Mouse (Mus musculus) ovary, postnatal 14 days (tissue): ENCODE results near the gene C9orf72.
"Not testable (repeated sequence)": the region's sequence is repeated elsewhere in the genome, so short reads cannot be mapped to it uniquely, and the experiment has no call there.

Source experiments
- DNase-seq: peaks from one replicate; pipeline ENCODE4 v3.0.0; 2022; ENCODE audit warnings: low spot score

C9orf72 gene

DNA sequence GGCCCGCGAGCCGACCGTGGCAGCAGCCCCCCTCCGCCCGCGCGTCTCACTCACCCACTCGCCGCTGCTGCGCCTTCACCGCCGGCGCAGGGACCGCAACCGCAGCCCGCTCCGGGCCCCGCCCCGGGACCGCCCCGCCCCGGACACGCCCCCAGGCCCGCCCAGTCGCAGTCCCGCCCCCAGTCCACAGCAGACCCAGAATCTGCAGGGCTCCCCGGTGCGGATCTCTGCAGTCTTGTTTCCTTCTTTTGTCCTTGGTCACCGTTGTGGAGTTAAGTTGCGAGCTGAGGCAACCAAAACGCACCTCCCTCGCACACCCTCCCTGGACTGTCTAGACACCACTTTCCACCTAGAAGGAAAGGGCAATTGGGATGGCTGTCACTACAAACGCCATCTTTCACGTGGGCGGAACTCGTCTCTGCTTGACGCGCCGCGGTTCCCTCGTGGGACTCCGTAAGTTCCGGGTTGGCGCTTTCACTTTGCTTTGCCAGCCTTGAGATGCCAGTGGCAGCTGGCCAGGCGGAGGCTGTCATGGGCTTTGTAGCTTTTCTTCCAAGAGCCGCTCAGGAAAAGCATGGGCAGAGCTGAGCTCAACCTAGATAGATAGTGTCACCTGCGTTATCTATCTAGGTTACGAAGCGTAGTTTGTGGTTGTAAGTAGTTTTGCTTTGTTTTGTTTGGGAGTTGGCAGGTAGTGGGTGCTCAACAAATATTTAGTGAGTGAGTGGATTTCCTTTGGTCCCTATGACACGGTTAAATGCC lies at the start of gene C9orf72:
C9orf72 (minus strand) TSS at position 442 of the 762 bp plus-strand sequence.
- DNase-seq, result peak; percentile 92

DNA sequence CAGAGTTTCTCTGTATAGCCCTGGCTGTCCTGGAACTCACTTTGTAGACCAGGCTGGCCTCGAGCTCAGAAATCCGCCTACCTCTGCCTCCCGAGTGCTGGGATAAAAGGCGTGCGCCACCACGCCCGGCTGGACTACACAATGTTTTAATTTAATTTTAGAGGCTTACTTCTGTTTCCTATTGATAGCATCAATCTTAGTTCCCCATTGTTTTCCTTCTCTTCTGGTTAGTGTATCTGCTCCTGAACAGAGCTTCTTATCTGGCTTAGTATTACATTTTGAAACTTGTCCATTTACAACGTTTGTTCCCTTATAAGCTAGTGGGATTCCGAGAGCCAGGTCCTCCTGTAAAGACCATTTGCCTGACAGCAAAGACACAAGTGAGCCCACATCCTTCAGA lies 33.0 kb upstream of the C9orf72 start:
- no peak for DNase-seq

DNA sequence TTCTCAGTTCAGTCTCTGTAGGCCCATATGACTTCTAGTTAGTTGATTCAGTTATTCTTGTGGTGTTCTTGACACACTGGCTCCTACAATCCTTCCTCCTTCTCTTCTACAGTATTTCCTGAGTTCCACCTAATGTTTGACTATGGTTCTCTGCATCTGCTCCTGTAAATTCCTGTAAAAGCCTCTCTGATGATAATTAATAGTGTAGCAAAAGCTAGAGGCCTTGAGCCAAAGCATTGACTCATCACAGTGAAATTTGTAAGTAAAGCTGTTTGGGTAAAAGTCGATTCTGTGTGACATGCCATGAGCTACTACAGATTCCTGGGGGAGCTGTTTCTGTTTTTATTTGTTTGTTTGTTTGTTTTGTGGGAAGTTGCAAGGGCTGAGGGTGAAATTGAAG lies 18.0 kb upstream of the C9orf72 start:
- DNase-seq, result no peak

DNA sequence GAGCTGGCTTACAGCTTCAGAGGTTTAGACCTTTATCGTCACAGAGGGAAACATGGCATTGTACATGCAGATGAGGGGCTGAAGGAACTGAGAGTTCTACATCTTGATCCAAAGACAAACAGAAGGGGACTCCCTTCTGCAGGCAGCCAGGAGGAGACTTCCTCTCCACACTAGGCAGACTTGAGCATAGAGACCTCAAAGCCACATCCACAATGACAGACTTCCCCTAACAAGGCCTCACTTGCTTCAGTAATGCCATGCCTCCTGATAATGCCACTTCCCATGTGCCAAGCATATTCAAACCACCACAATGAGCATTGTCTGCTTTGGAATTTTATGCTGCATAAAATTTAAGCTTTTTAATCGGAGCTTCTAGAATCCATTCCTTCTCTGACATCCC lies 15.8 kb upstream of the C9orf72 start:
- DNase-seq, result no peak

DNA sequence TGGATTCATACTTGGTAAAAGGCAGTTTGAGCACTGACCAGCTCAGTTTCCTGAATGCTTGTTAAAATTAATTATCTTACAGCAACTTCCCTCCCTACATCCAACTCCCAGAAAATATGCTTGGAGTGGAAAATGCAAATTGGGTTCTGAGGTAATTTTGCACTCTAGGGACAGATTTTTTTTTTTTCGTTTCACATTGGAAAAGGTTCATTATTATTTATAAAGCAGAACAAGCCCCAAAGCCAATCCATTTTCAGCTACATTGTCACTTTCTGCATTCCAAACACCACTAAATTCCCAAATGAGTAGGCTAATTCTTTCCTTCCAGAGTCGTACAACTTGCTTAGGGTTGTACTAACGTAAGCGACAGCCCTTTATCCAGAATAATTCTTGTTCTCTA lies 12.7 kb upstream of the C9orf72 start:
- no peak for DNase-seq

DNA sequence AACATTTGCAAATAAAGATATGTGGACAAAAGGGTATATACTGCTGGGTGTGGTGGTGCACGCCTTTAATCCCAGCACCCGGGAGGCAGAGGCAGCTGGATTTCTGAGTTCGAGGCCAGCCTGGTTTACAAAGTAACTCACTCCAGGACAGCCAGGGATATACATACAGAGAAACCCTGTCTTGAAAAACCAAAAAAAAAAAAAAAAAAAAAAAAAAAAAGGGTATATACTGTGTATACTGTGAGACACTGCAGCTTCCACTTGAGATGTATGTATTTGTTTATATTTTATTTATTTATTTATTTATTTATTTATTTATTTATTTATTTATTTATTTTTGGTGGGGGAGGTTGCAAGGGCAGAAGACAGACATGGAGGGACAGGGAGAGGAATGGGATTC lies 12.3 kb upstream of the C9orf72 start:
- not testable (repeated sequence) for DNase-seq

DNA sequence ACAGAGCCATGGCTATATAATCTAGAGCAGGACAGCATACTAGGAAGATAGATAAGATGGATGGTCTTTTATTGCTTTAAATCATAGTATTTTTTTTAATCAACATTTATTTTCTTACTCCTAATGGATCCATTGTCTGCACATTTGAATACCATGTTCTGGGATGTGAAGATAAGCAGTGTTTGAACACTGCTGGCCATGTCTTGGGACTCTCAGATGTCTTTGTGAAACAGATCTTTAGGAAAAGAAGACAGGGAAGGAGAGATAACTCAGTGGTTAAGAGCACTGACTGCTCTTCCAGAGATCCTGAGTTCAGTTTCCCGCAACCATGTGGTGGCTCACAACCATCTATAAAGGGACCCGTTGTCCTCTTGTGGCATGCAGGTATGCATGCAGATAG lies 10.3 kb upstream of the C9orf72 start:
- no peak for DNase-seq

DNA sequence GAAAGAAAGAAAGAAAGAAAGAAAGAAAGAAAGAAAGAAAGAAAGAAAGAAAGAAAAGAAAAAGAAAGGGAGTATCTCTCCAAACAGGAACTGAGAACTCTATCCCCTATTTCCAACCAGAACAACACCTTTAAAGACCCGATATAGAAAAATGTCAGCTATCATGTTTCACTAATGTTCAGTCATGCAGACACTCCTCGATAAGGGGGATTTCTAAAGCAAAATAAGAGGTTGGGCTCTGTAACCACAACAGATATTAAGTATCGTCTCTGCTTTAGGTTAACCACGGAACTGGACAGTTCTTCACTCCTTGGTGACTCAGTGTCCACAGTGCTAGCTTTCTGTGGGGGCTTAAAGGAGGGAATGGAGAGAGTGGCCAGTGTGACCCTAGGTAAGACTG lies 2.3 kb upstream of the C9orf72 start:
- DNase-seq, result no peak

DNA sequence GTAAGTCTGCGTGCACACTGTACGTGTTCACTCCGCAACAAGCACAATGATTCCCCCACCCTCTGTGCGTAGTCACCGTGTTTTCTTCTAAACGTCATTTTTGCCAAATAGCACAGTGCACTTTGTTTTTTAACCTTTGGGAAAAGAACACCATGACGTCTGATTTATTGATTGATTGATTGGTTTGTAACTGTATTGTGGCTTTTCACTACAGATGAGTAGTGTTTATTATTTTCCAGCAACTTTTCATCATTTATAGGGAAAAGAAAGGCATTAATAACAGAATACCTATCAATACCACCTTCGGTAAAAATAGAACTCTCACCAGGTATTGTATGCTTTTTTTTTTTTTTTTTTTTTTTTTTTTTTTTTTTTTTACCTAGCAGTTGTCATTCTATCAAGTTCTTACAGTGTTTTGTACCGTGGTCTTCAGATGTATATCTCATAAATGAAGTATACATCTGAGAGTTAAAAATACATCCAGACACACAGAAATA lies 569 bp upstream of the C9orf72 start:
- no peak for DNase-seq

DNA sequence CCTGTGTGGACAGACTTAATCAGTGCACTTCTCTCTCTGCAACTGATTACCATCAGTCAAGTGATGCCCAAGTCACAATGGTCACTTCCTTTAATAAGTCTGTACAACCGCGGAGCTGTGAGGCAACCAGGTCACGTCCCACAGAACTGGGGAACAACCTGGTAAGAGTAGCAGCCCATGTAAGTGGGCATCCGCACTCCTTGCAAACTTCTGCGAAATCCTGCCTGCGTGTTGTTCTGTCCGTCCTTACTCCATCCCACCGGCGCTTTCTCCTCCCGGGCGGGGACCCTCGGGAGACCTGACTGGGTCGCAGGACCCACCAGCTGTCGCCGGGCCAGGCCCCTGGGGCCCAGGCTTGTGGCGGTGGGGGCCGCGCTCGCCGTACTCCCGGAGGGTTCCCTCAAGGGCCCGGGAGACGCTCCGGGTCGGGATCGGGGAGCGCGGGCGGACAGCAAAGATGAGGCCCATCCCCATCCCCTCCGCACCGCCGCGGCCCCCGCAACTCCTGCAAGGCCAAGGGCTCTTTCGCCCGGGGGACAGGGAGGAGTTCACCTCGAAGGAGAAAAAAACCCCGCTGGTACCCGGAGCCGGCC lies 738 bp downstream of the C9orf72 start:
- peak; percentile 11 for DNase-seq

DNA sequence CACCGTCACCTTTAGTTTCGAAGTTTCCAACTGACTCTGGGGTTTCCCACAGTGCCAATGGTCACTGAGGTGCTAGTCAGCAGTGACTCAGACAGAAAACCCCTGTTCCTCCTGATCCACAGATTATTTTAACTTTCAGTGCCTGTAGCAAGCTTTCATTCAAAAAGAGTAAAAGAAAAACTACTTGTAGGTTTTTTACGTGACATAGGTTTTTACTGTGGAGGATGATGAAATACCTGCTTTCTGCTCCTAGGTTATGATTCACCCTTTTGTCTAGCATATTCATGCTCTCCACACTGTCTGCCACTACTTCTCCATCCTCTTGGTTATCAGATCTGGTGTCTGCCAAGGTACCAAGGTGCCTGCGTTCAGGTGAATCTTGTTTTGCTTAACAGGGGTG lies 1.9 kb downstream of the C9orf72 start:
- DNase-seq, result no peak

DNA sequence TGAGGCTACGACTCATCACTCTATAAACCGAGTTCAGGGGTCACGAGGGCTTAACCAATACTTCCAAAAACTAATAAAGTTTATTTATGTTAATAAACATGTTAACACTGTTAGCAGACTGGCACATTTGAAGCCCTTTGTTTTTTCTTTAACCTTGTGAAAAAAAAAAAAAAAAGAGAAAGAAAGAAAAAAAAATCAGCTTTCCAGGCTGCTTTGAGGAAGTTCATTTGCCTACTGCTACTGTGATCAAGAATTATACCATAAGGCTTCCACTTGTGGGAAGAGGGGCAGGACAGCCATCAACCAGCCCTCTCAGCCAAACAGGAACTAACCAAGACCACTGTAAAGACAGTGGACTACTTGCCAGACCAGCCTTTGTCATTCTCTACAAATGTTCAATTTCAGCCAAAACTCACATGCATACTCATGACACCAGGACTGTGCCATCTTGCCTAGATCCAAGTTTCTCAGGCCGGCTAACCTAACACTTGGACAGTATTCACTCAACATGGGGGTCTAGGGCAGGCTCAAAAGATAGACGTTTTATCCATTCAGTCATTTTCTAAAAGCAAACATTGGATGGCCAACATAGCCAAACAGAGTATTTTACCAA lies 2.5 kb downstream of the C9orf72 start:
- no peak for DNase-seq

DNA sequence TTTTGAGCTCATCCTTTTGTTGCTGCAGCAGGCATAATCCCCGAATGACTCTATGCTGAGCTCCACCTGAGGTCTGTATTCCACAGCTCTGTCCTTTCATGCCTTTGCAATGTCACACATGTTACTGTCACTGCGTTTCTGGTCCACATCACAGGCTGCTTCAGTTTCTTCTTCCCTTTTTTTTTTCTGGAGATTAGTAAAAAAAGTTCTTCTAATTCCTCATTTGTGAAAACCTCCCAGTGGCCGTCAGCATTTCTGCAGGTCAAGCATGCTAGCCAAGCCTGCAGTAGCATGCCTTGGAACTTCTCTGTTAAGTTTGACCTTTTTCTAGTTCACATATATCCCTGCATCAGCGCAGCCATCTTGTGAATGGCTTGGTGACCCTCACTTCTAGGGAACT lies 4.1 kb downstream of the C9orf72 start:
- no peak for DNase-seq

DNA sequence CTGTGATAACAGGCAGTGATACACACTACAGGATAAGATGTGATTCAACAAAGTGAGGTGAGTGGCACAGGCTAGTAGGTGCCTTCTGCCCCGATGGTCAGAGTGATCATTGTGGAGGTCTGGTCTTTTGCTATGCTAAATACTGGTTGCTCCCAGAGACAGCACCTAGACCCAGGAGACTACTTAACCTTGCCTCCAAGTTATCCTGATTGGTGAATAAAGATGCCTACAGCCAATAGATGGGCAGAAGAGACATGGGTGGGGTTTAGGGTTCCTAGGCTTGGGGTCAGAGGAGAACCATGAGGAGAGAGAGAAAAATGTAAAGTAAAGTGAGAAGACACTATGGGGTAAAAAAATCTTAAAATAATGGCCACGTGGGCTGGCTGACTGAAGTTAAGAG lies 4.8 kb downstream of the C9orf72 start:
- no peak for DNase-seq

DNA sequence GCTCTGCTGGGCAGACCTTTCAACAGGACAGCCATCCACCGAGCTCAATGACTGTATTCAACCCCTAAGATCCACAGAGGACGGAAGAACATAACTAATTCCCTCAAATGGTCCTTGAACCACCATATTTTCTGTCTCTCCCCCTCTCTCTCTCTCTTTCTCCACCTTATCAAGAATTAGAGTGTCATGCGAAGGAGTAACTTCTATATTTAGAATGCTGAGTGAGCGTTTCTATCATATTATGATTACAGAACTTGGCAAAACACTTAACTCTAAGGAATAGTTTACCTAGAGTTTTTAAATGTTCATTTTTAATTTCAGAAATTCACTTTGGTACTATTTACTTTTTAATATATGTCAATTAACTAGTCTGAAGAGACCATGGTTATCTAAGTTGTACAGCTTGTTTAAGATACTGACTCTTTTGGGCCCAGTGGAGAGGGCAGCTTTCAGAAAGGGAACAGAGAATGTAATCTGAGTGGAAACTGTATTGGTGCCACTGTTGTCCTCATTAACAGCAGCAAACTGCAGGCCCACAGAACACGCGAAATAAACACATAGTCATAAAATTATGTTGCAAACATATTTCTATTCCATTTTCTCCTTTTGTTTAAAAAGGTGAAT lies 5.8 kb downstream of the C9orf72 start:
- no peak for DNase-seq

DNA sequence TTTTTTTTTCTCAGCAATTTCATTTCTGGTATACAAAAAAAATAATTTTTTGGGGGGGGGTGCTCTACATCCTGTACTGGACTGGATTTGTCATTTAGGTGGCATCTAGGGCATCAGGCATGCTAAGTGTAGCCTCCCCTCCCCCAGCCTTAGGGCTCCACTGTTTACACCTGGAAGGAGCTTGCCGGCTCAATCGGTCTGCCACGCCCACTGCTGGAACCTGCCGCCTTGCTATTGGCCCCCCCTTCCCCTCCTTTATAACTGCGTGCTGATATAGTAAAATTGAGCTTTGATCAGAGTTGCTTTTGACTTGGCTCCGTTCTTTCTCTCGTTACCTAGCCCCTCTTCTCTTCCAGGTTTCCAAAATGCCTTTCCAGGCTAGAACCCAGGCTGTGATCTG lies 21.3 kb downstream of the C9orf72 start:
- no peak for DNase-seq

DNA sequence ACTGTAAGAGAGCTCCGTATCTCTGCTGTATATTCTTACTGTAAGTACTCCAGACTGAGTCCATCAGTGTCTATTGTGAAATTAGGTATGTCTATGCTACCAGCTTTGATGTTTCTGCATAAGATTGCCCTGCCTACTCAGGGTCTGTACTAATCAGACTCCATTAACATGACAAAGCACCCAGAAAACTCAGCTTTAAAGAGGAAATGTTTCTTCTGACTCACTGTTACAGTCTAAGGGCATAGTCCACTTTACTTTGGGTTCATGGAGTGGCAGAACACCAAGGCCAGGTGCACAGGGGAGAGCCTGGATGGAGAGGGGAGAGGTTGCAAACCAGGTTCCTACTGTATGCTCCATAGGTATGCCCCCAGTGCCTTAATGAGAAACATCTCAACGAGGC lies 22.3 kb downstream of the C9orf72 start:
- no peak for DNase-seq

DNA sequence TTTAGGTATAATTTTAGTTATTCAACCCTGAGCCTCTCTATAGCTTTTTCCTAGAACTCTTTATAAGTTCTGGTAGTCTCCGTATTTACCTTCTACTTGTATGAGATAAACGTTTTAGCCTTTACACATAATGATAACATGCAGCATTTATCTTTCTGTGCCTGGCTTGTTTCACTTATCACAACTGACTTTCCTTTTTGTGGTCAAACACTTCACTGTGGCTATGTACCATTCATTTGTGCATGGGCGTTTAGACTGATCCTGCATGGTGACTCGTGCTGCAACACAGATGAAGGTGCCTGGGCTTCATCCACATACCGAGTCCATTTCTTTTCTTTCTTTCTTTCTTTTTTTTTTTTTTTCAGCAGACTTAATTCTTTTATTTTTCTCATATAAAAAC lies 24.3 kb downstream of the C9orf72 start:
- DNase-seq, result no peak

DNA sequence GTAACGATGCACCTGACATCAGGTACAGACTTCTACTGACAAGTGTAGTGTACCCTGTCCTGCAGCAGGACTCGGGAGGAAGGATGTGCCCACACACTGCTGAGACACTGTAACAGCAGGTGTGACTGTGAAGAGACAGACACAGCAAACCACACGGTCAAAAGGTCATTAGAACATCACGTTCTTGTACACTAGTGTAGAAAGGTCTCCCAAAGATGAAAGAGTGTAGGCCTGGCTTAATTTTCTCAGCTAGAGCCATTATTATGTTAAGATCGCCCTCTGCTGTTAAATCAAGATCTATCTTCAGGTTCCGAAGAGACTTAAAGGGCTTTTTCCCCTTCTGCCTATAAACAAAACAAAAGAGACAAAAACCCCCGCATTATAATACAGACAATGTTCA lies 33.2 kb downstream of the C9orf72 start:
- DNase-seq, result no peak

DNA sequence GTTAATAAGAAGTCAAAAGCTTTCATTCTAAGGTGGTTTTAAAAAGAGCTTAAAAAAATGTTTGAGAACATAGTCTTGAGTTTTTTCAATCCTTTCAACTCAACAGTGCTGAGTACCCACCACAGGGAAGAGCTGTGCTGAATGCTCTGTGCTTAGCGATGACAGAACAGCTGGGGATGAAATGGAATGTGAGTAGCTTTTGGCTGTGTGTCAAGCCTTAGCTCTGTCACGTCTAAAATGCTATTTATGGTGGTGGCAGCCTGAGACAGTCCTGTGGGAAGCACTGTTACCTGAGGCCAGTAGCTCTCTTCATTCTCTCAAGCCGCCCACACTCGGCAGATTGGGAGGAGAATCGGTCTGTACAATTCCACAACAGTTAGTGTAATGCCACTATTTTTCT lies 36.2 kb downstream of the C9orf72 start:
- DNase-seq, result no peak

DNA sequence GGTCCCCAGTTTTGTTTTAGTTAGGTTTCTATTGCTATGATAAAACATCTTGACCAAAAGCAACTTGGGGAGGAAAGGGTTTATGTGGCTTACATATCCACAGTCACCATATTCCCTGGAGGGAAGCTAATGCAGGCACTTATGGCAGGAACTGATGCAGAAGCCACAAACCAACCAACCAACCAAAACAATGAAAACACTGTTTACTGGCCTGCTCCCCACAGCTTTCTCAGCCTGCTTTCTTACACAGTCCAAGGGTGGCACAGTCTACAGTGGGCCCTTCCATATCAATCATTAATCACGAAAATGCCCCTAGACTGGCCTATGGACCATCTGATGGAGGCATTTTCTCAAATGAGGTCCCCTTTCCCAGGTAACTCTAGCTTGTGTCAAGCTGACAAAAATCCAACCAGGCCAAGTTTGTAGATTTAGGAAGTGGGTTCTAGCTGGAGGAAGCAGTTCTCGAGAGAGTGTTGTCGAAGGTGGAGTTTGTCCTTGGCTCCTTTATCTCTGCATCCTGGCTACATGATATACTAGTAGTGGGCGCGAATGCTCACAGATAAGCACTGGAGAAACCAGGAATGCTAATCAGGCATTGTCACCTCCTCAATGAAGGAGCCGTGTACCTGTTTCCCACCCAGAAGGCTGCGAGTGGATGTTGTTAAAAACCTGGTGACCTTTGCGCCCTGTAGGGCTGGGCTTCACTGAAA lies 38.2 kb downstream of the C9orf72 start:
- no peak for DNase-seq

DNA sequence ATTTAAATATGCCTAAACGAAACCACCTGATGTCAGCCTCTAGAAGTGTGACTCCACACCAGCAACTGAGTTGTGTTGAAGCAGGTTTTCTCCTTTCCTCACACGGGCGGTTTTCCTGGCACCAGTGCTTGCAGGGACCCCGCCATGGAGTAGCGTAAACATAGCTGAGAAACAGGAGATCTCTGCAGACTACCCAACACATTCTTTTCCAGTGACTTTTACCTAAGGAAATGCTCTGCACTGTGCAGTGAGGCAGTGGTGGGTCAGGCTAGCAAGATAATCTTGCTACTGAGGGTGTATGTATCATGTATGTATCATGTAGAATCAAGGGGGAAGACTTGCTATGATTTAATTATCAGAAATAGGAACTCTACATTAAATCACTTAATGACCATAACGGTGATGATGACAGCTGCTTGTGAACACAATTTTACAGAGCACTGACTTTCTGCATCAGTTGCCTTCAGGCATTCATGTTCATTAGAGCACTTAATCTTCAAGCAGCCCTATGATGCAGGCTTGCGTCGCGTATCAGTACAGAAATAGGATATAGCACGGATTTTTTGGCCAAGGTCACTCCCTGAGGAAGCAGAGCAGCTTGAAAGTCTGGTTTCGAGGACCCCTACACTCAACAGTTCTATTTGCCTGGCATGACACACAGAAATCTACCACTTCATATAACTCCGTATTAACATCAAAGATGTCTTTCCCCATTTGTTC lies 47.9 kb downstream of the C9orf72 start:
- no peak for DNase-seq
